Mouse (Mus musculus) liver, embryonic 13.5 days (tissue): Measurements from ENCODE around the gene Tectb. TPM values are rescaled to one million over a fixed set of nuclear protein-coding genes. Genes with fewer than 3 reads are reported as not detected.
A peak's percentile ranks its signal among the peaks of the same experiment; 100 is the strongest.

Experiments
- ATAC-seq: fragments of 200-750 bp; cut with Nextera tagmentation; 2 replicates; pipeline ENCODE4 v1.8.0; 2017; ENCODE audit warnings: low read depth, mild to moderate bottlenecking, moderate number of reproducible peaks, moderate library complexity
- DNase-seq: peaks from one replicate; pipeline ENCODE4 v3.0.0; 2022
- H3K27ac ChIP-seq: fragments of 300-500 bp; sonication (generic); 2 replicates; pipeline ENCODE4 v1.5.1; 2015; ENCODE audit warnings: moderate library complexity, mild to moderate bottlenecking, inconsistent platforms
- H3K27me3 ChIP-seq: fragments of 300-500 bp; sonication (generic); 2 replicates; pipeline ENCODE4 v1.6.1; 2015; ENCODE audit warnings: mild to moderate bottlenecking, inconsistent platforms
- H3K36me3 ChIP-seq: fragments of 300-500 bp; sonication (generic); 2 replicates; pipeline ENCODE4 v1.6.1; 2015; ENCODE audit warnings: mild to moderate bottlenecking, inconsistent platforms
- H3K4me1 ChIP-seq: fragments of 300-500 bp; sonication (generic); replicated peaks from 2 replicates; pipeline ENCODE4 v1.6.1; 2015; ENCODE audit warnings: inconsistent platforms
- H3K4me2 ChIP-seq: fragments of 300-500 bp; sonication (generic); 2 replicates; pipeline ENCODE4 v1.6.1; 2015; ENCODE audit warnings: inconsistent platforms, mild to moderate bottlenecking, moderate library complexity
- H3K4me3 ChIP-seq: fragments of 300-500 bp; sonication (generic); replicated peaks from 2 replicates; pipeline ENCODE4 v1.5.1; 2015; ENCODE audit warnings: mild to moderate bottlenecking, inconsistent platforms
- H3K9ac ChIP-seq: fragments of 300-500 bp; sonication (generic); 2 replicates; pipeline ENCODE4 v1.6.1; 2015; ENCODE audit warnings: mild to moderate bottlenecking, inconsistent platforms
- H3K9me3 ChIP-seq: fragments of 300-500 bp; sonication (generic); replicated peaks from 2 replicates; pipeline ENCODE4 v1.6.1; 2016; ENCODE audit warnings: inconsistent platforms
- WGBS: fragments of 180-500 bp; shearing (Covaris S2); methylation state at CpG from one replicate; pipeline ENCODE4 v1.1.7; 2015; ENCODE audit not compliant: insufficient replicate concordance; 5-methylcytosine and 5-hydroxymethylcytosine counted together
- polyA plus RNA-seq: library from polyadenylated mRNA; unstranded; fragments of >200 nt; fragmentation: Nextera tagmentation; extraction: Ambion mirVana; gene quantifications from 2 replicates; pipeline ENCODE4 v1.2.1, GENCODE M21; 2015

Tectb gene
- polyA plus RNA-seq, 1 experiment from 2014 or later = not detected

DNA sequence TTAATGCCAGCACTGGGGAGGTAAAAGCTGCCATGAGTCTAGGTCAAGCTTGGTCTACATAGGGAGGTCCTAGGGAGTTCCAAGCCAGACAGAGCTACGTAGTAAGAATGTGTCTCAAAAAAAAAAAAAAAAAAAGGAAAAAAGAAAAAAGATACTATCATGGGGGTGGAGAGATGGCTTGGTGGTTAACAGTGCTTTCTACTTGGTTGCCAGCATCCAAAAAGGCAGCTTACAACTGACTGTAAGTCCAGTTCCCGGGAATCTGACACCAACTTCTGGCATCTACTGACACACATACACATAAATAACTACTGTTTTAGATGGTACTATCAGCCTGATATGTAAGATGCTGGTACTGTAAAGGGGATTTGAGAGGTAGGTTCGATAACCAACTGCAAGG is 28.6 kb downstream of the Tectb start:
- DNase-seq (no peak), ATAC-seq (no peak)
- no peak overlapping the region for H3K4me3 ChIP-seq
- peaks cover 9% of the 10 kb centered on the region for H3K27me3 ChIP-seq
- H3K9me3 ChIP-seq = no peaks in the 10 kb centered on the region
- H3K36me3 ChIP-seq = no peaks in the 10 kb centered on the region
- H3K27ac ChIP-seq = no peak overlapping the region
- H3K4me1 ChIP-seq = peaks cover 12% of the 10 kb centered on the region
- H3K4me2 ChIP-seq = no peak overlapping the region
- no peak overlapping the region for H3K9ac ChIP-seq
- 72% methylated on average over 3 of the region's 3 CpGs for WGBS

DNA sequence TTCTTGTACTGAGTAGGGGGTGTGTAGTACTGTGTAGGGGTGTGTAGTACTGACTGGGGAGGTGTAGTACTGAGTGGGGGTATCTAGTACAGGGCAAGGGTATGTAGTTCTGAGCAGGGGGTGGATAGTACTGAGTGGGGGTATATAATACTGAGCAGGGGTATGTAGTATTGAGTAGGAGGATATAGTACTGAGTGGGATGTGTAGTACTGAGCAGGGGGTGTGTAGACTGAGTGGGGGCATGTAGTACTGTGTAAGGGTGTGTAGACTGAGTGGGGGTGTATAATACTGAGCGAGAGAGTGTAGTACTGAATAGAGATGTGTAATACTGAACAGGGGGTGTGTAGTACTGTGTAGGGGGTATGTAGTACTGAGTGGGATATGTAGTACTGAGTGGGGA is 31.2 kb downstream of the Tectb start:
- H3K27me3 ChIP-seq = no peaks in the 10 kb centered on the region; the same call in 1 of the 2 replicates
- no peak overlapping the region for H3K9ac ChIP-seq
- ATAC-seq = no peak
- H3K9me3 ChIP-seq = no peaks in the 10 kb centered on the region
- H3K4me2 ChIP-seq = no peak overlapping the region
- no peak for DNase-seq
- no peak overlapping the region for H3K4me3 ChIP-seq
- no peak overlapping the region for H3K27ac ChIP-seq
- 79% methylated on average over 1 of the region's 1 CpGs for WGBS
- no peaks in the 10 kb centered on the region for H3K36me3 ChIP-seq
- peaks cover 12% of the 10 kb centered on the region for H3K4me1 ChIP-seq

DNA sequence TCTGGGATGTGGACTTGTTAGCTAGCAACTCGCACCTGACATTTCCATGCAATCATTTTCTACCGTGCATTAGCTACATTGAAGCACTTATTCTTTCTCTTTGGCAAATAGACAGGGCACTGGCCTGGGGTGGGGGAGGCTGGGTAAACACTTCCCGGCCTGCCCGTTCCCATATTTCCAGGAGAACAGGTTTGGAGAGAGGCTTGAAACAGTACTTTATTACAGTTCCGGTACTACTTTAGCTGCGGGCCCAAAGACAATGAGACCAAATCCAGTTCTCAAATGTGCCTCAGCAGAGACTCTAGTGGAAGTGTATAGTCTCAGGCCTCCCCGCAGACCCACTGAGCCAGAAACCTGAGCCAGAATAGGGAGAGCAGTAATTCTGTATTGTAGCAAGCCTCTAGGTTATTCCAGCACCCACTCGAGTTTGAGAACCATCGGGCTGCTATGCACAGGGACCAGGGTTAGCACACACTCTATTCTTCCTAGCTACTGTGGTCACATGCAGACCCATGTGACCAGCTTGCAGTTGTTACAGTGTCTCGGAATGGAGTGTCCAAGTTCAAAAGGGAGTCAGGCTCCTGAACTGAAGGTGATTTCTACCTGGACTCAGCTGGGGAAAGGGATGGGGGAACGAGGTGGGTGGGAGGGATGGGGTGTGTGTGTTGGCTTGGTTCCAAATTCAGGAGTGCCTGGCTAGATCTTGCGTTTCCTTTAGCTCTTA is 33.2 kb downstream of the Tectb start:
- Histone ChIP-seq H3K9me3 (no peaks in the 10 kb centered on the region), H3K4me2 (no peak overlapping the region), H3K4me1 (peaks cover 17% of the 10 kb centered on the region), H3K36me3 (no peaks in the 10 kb centered on the region), H3K4me3 (no peak overlapping the region), H3K27ac (no peak overlapping the region), H3K9ac (no peak overlapping the region), H3K27me3 (no peaks in the 10 kb centered on the region)
- ATAC-seq (no peak), DNase-seq (no peak)
- 74% methylated on average over 12 of the region's 12 CpGs for WGBS

DNA sequence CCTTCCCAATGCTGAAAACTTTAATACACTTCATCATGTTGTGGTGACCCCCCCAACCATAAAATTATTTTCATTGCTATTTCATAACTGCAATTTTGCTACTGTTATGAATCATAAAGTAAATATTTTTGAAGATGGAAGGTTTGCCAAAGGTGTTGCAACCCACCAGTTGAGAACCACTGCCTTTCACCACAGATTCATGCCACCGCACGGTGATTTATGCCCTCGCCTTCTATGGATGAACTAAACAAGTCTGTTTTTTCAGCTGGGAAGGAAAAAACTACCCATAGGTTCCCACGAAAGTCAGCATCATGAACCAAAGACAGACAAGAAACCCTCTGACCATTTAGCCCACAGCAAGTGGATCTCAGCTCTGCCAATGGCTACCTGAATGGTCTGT is 36.3 kb downstream of the Tectb start:
- 89% methylated on average over 4 of the region's 4 CpGs for WGBS
- Histone ChIP-seq H3K9ac (no peak overlapping the region), H3K9me3 (no peaks in the 10 kb centered on the region), H3K4me2 (no peak overlapping the region), H3K4me1 (peaks cover 45% of the 10 kb centered on the region), H3K27ac (no peak overlapping the region), H3K27me3 (no peaks in the 10 kb centered on the region), H3K4me3 (no peak overlapping the region), H3K36me3 (no peaks in the 10 kb centered on the region)
- DNase-seq (no peak), ATAC-seq (no peak)

DNA sequence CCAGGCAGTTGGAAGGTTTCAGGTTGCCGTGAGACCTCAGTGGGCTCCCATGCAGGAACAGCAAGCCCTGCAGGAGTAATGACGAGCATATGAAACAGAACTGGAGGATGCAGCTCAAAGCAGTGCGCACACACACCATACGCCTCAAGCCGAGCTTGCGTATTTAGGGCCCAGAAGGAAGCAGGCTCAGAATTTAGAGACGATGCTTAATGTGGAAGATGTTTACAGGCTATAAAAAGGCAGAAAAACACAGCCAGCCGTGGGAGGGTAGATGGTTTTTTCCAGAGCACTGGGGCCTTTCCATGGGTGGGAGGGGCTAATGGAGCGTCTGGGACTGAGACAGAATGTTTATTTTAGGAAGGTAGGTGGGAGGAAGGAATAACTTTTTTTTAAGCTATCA is 36.8 kb downstream of the Tectb start:
- peaks cover 45% of the 10 kb centered on the region for H3K4me1 ChIP-seq
- peak overlapping the region; percentile 96; the same call in 1 of the 2 replicates for H3K27ac ChIP-seq
- peak overlapping the region; percentile 85 for H3K4me2 ChIP-seq
- no peak overlapping the region for H3K9ac ChIP-seq
- ATAC-seq = no peak
- no peaks in the 10 kb centered on the region for H3K9me3 ChIP-seq
- no peak for DNase-seq
- 79% methylated on average over 9 of the region's 9 CpGs for WGBS
- no peaks in the 10 kb centered on the region for H3K36me3 ChIP-seq
- 0 out of 2 replicates have a peak, but pooled peaks cover 2% of the 10 kb centered on the region for H3K27me3 ChIP-seq
- H3K4me3 ChIP-seq = no peak overlapping the region; the same call in 1 of the 2 replicates

DNA sequence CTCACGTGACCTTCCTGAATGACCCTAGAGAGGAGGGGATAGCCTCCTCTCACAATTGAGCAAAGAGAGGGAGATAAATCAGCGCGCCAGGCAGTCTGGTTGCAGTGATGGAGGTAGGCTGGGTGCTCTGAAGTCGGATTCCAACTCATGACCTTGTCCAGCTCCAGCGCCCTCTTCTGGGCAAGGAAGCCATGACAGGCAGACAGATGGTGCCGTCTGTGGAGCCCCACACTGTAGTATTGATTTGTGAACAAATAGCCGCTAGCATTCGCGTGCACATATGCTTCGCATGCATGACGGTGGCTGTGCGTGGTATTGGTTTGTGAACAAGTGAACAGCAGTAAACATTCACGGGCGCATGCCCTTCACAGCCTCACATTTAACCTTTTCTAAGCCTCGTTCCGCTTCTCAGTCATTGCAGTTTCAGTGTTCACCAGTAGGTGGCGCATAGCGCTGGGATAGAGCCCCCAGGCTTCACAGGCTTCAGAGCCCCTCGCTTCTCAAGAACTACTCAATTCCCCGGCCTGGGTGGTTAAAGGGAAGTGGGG is 37.7 kb downstream of the Tectb start:
- peak overlapping the region; percentile 61 for H3K4me3 ChIP-seq
- H3K4me2 ChIP-seq = peak overlapping the region; percentile 85
- peak overlapping the region; percentile 96 for H3K27ac ChIP-seq
- ATAC-seq = peak; percentile 62
- peaks cover 45% of the 10 kb centered on the region for H3K4me1 ChIP-seq
- no peaks in the 10 kb centered on the region for H3K9me3 ChIP-seq
- WGBS = 3% methylated on average over 20 of the region's 20 CpGs
- no peaks in the 10 kb centered on the region for H3K36me3 ChIP-seq
- H3K27me3 ChIP-seq = peaks cover 11% of the 10 kb centered on the region; the same call in 1 of the 2 replicates
- H3K9ac ChIP-seq = peak overlapping the region; percentile 70
- DNase-seq = peak; percentile 80

DNA sequence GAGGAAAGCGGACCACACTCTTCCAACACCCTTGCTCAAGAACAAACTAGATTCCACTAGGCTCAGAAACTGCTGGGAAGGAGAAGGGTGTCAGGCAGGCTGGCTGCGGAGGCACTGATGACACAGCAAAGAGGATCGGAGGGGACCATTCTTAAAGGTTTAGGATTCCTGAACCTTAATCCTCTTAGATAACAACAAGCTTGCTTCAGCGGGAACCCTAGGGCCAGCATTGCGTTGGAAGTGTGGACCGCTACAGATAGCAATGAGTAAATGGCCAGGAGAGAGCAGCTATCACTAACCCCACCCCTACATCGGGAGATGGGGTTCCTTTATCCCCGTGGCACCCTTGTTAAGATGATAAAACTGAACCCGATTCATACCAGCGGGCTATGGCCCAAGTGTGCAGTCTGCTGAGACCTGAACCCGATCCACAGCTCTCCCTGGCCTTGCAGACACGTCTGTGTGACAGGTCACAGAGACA is 38.2 kb downstream of the Tectb start:
- Histone ChIP-seq H3K9me3 (no peaks in the 10 kb centered on the region), H3K27ac (peak overlapping the region; percentile 96), H3K4me1 (peaks cover 45% of the 10 kb centered on the region), H3K4me3 (peak overlapping the region; percentile 61), H3K4me2 (peak overlapping the region; percentile 85), H3K27me3 (peaks cover 15% of the 10 kb centered on the region; the same call in 1 of the 2 replicates), H3K9ac (peak overlapping the region; percentile 70), H3K36me3 (no peaks in the 10 kb centered on the region)
- 6% methylated on average over 12 of the region's 12 CpGs for WGBS
- ATAC-seq (peak; percentile 98), DNase-seq (peak; percentile 86)

DNA sequence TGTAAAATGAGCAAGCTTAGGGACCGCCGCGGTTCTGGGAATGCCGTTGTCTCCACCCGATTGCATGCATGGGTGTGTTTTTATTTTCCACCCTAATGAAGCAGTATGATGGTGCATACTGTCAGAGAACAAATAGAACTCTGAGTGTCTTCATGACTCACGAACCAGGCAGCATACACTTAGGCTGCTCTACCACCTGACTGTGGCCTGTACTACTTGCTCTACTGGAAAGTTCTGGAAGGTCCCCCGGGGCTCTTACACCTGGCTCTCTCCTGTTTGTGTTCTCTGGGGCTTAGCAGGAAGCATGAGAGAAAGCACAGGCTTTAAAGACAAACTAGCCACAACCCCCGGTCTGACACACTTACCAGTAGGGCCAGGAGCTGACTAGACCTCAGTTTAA is 38.8 kb downstream of the Tectb start:
- peak overlapping the region; percentile 85 for H3K4me2 ChIP-seq
- peak overlapping the region; percentile 96 for H3K27ac ChIP-seq
- peak overlapping the region; percentile 70 for H3K9ac ChIP-seq
- H3K4me3 ChIP-seq = peak overlapping the region; percentile 61
- WGBS = 43% methylated on average over 8 of the region's 8 CpGs
- no peaks in the 10 kb centered on the region for H3K9me3 ChIP-seq
- DNase-seq (no peak), ATAC-seq (peak; percentile 39)
- H3K36me3 ChIP-seq = no peaks in the 10 kb centered on the region
- peaks cover 15% of the 10 kb centered on the region; the same call in 1 of the 2 replicates for H3K27me3 ChIP-seq
- peaks cover 45% of the 10 kb centered on the region for H3K4me1 ChIP-seq

DNA sequence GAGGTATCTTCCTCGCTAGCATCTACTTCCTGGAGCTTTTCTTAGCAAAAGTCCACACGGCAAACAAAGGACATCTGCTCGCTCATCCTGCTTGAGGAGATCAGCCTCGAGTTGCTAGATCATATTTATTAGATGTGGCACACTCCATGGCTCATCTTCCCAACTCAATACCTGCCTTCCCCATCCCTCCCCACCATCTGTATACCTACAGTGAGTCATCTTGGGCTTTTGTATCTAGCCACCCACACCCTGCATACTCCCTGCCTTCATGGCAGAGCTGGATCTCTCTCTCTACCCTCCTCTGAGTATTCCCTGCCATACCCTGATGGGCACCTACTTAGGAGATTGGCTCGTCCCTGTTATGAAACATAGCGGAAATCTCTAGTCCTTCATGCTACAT is 40.7 kb downstream of the Tectb start:
- no peaks in the 10 kb centered on the region for H3K36me3 ChIP-seq
- peaks cover 45% of the 10 kb centered on the region for H3K4me1 ChIP-seq
- H3K4me3 ChIP-seq = no peak overlapping the region
- no peak overlapping the region for H3K9ac ChIP-seq
- ATAC-seq = no peak
- DNase-seq = no peak
- 67% methylated on average over 6 of the region's 6 CpGs for WGBS
- peaks cover 15% of the 10 kb centered on the region; the same call in 1 of the 2 replicates for H3K27me3 ChIP-seq
- H3K27ac ChIP-seq = peak overlapping the region; percentile 96; the same call in 1 of the 2 replicates
- no peak overlapping the region for H3K4me2 ChIP-seq
- no peaks in the 10 kb centered on the region for H3K9me3 ChIP-seq

DNA sequence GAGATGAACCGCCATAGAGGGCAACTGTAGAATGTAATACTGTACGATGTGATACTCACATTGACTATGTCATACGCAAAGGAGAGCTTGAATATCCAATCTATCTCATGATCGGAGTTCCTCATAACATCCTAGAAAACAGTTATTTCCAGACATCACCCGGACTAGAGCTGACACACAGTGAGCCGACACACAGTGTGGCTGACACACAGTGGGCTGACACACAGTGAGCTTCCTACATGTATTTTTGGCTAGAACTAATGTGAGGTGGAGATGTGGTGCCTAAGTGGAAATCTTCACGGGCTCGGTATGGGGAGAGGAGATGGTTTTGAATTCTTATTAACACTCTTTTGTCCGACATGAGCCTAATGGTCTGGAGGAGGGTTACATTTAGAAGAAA is 41.7 kb downstream of the Tectb start:
- no peak overlapping the region for H3K27ac ChIP-seq
- 89% methylated on average over 9 of the region's 9 CpGs for WGBS
- no peak overlapping the region for H3K4me3 ChIP-seq
- no peaks in the 10 kb centered on the region for H3K36me3 ChIP-seq
- H3K4me2 ChIP-seq = no peak overlapping the region
- no peak overlapping the region for H3K9ac ChIP-seq
- H3K27me3 ChIP-seq = peaks cover 15% of the 10 kb centered on the region; the same call in 1 of the 2 replicates
- H3K9me3 ChIP-seq = no peaks in the 10 kb centered on the region
- no peak for DNase-seq
- H3K4me1 ChIP-seq = peaks cover 42% of the 10 kb centered on the region
- no peak for ATAC-seq

DNA sequence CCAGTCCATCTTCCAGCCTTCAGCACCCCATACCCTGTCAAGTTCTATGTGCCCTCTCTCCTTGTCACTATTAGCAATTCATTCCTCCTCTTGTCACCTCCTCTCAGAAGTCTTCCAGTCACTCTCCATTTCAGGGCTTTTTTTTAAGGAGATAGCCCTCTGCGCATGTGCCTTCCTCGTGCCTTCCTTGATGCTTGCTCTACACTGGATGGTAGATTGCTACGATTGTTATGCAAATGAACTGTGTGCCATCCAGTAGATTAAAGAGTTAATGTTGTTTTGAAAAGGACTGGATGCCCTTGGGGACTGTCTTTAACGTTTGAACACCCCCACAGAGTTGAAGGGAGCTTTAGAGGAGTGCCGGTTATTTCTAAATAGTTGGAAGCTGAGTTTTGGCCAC is 46.1 kb downstream of the Tectb start:
- ATAC-seq = no peak
- WGBS = 64% methylated on average over 5 of the region's 5 CpGs

More for the DNA sequence above, 46.1 kb downstream of the Tectb start:
- H3K9me3 ChIP-seq = no peaks in the 10 kb centered on the region
- no peak overlapping the region for H3K4me2 ChIP-seq
- no peak for DNase-seq
- H3K27me3 ChIP-seq = peaks cover 15% of the 10 kb centered on the region; the same call in 1 of the 2 replicates
- no peak overlapping the region for H3K9ac ChIP-seq
- H3K4me1 ChIP-seq = peaks cover 10% of the 10 kb centered on the region; the same call in 1 of the 2 replicates
- H3K27ac ChIP-seq = no peak overlapping the region
- no peak overlapping the region for H3K4me3 ChIP-seq
- H3K36me3 ChIP-seq = no peaks in the 10 kb centered on the region
